Mouse (Mus musculus): ENCODE data around the gene Tspan32. TPM values are rescaled to one million over a fixed set of nuclear protein-coding genes. Genes with fewer than 3 reads are reported as not detected.

Gene Tspan32
- polyA plus RNA-seq, 1 experiment, result 0.10 TPM

- Histone ChIP-seq H3K4me1 (ENCODE audit: control insufficient read depth, insufficient read depth, low read length) (peaks cover 6% of the 10 kb centered on the region), H3K36me3 (ENCODE audit: control insufficient read depth, insufficient read depth, low read length) (no peaks in the 10 kb centered on the region), H3K27ac (ENCODE audit: control insufficient read depth, insufficient read depth, low read depth, low read length) (no peak overlapping the region), H3K27me3 (ENCODE audit: control insufficient read depth, insufficient read depth, low read length) (no peaks in the 10 kb centered on the region), H3K4me3 (ENCODE audit: control insufficient read depth, low read depth, low read length) (no peak overlapping the region)
- TF ChIP-seq POLR2A (IDR thresholded peaks at IDR 0.05; ENCODE audit: control insufficient read depth, low read depth, low read length), result no peak
- TF ChIP-seq CTCF (IDR thresholded peaks at IDR 0.05; ENCODE audit: control insufficient read depth, insufficient read depth, insufficient replicate concordance, low read depth, low read length), result no peak
These were observed 59.4 kb downstream of the Tspan32 start for GRCm38 (mm10) chr7:143064226-143064625.

DNA sequence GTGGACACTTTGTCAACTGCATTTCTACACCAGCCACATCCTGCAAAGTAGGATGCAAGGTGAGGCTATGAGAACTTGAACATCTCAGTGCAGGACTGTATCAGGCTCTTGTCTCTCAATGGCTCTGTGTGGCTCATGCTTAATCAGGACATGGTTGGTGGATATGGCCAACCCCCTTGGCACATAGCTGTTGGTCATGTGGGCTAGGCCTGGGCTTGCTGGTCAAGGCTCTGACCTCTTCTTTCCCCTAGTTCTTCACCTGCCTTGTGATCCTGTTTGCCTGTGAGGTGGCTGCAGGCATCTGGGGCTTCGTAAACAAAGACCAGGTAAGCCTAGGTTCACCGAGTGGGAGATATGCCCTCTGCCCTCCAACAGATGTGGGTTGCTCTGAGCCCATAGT, 60.8 kb downstream of the Tspan32 start:
- H3K36me3 ChIP-seq (ENCODE audit: control insufficient read depth, insufficient read depth, low read length), result no peaks in the 10 kb centered on the region
- H3K27ac ChIP-seq (ENCODE audit: control insufficient read depth, insufficient read depth, low read depth, low read length), result no peak overlapping the region
- no peak overlapping the region for H3K4me3 ChIP-seq (ENCODE audit: control insufficient read depth, low read depth, low read length)
- no peaks in the 10 kb centered on the region for H3K27me3 ChIP-seq (ENCODE audit: control insufficient read depth, insufficient read depth, low read length)
- TF ChIP-seq CTCF (IDR thresholded peaks at IDR 0.05; ENCODE audit: control insufficient read depth, insufficient read depth, insufficient replicate concordance, low read depth, low read length) (no peak), POLR2A (IDR thresholded peaks at IDR 0.05; ENCODE audit: control insufficient read depth, low read depth, low read length) (no peak)
- peaks cover 15% of the 10 kb centered on the region for H3K4me1 ChIP-seq (ENCODE audit: control insufficient read depth, insufficient read depth, low read length)

GRCm38 (mm10) chr7:143067469-143067868, 62.6 kb downstream of the Tspan32 start:
- no peaks in the 10 kb centered on the region for H3K36me3 ChIP-seq (ENCODE audit: control insufficient read depth, insufficient read depth, low read length)
- no peak overlapping the region for H3K4me3 ChIP-seq (ENCODE audit: control insufficient read depth, low read depth, low read length)
- H3K27me3 ChIP-seq (ENCODE audit: control insufficient read depth, insufficient read depth, low read length), result no peaks in the 10 kb centered on the region
- H3K27ac ChIP-seq (ENCODE audit: control insufficient read depth, insufficient read depth, low read depth, low read length), result no peak overlapping the region
- no peak for TF ChIP-seq POLR2A (IDR thresholded peaks at IDR 0.05; ENCODE audit: control insufficient read depth, low read depth, low read length)
- no peak for TF ChIP-seq CTCF (IDR thresholded peaks at IDR 0.05; ENCODE audit: control insufficient read depth, insufficient read depth, insufficient replicate concordance, low read depth, low read length)
- peaks cover 15% of the 10 kb centered on the region for H3K4me1 ChIP-seq (ENCODE audit: control insufficient read depth, insufficient read depth, low read length)

- peak overlapping the region; percentile 94 for H3K4me3 ChIP-seq (ENCODE audit: control insufficient read depth, low read depth, low read length)
- TF ChIP-seq POLR2A (IDR thresholded peaks at IDR 0.05; ENCODE audit: control insufficient read depth, low read depth, low read length) (no peak), CTCF (IDR thresholded peaks at IDR 0.05; ENCODE audit: control insufficient read depth, insufficient read depth, insufficient replicate concordance, low read depth, low read length) (no peak)
These were observed 63.1 kb downstream of the Tspan32 start for GRCm38 (mm10) chr7:143067897-143068296.

GRCm38 (mm10) chr7:143068316-143068881, 63.6 kb downstream of the Tspan32 start:
- Histone ChIP-seq H3K27ac (ENCODE audit: control insufficient read depth, insufficient read depth, low read depth, low read length) (peak overlapping the region; percentile 90), H3K36me3 (ENCODE audit: control insufficient read depth, insufficient read depth, low read length) (no peaks in the 10 kb centered on the region)
- TF ChIP-seq POLR2A (IDR thresholded peaks at IDR 0.05; ENCODE audit: control insufficient read depth, low read depth, low read length) (no peak), CTCF (IDR thresholded peaks at IDR 0.05; ENCODE audit: control insufficient read depth, insufficient read depth, insufficient replicate concordance, low read depth, low read length) (no peak)

More at GRCm38 (mm10) chr7:143067897-143068296, 63.1 kb downstream of the Tspan32 start:
- Histone ChIP-seq H3K36me3 (ENCODE audit: control insufficient read depth, insufficient read depth, low read length) (no peaks in the 10 kb centered on the region), H3K27me3 (ENCODE audit: control insufficient read depth, insufficient read depth, low read length) (no peaks in the 10 kb centered on the region), H3K27ac (ENCODE audit: control insufficient read depth, insufficient read depth, low read depth, low read length) (peak overlapping the region; percentile 90), H3K4me1 (ENCODE audit: control insufficient read depth, insufficient read depth, low read length) (peaks cover 15% of the 10 kb centered on the region)

DNA sequence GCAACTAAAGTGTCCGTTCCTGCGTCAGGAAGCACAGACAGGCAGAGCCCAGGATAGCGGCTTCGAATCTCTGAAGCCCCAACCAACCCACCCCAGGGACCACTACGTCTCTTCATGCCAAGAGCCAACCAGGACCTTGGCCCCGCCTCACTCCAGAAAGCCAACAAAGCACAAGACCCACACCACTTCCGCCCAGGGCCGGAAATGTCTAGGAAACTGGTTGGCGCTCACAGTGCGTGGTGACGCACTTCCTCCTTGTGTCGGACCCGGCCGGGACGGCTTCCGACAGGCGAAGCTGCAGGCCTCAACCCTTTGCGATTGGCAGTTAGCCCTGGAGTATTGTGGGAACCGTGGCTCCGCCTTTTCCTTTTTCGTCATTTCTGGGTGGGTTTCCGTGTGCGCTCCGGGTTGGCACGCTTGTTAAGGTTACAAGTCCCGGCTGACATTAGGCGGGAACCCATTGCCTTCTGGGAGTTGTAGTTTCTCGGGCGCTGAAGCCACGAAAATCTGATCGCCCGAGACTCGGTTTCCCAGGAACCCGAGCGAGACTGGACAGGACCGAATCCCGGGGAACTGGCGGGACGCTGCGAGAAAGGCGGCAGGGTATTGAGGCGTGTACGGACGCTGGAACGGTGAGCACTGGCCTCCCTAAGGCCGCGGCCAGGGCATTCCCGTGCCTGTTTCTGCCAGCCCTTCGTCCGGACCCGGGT, 64.2 kb downstream of the Tspan32 start, which contains the start of gene Tssc4:
Tssc4 (plus strand) TSS at position 368 of the 710 bp plus-strand sequence.
- peak within 1 kb of the TSS; percentile 94 for H3K4me3 ChIP-seq (ENCODE audit: control insufficient read depth, low read depth, low read length)
- H3K27ac ChIP-seq (ENCODE audit: control insufficient read depth, insufficient read depth, low read depth, low read length), result peak within 1 kb of the TSS; percentile 90
- H3K4me1 ChIP-seq (ENCODE audit: control insufficient read depth, insufficient read depth, low read length), result peaks cover 15% of the 10 kb centered on the region
- TF ChIP-seq POLR2A (IDR thresholded peaks at IDR 0.05; ENCODE audit: control insufficient read depth, low read depth, low read length) (peak; percentile 68), CTCF (IDR thresholded peaks at IDR 0.05; ENCODE audit: control insufficient read depth, insufficient read depth, insufficient replicate concordance, low read depth, low read length) (no peak)
- no peaks in the 10 kb centered on the region for H3K36me3 ChIP-seq (ENCODE audit: control insufficient read depth, insufficient read depth, low read length)
- no peaks in the 10 kb centered on the region for H3K27me3 ChIP-seq (ENCODE audit: control insufficient read depth, insufficient read depth, low read length)

More at GRCm38 (mm10) chr7:143068316-143068881, 63.6 kb downstream of the Tspan32 start:
- peaks cover 15% of the 10 kb centered on the region for H3K4me1 ChIP-seq (ENCODE audit: control insufficient read depth, insufficient read depth, low read length)
- peak overlapping the region; percentile 94 for H3K4me3 ChIP-seq (ENCODE audit: control insufficient read depth, low read depth, low read length)
- no peaks in the 10 kb centered on the region for H3K27me3 ChIP-seq (ENCODE audit: control insufficient read depth, insufficient read depth, low read length)

Other genes starting within 250 kb of the Tspan32 start
- 0.22 and 0.28 TPM in 2 replicates for gene Th, start 73.9 kb upstream of the Tspan32 start, polyA plus RNA-seq (2012; rRNA removed)
- 1.0 and 1.2 TPM in 2 replicates for gene Ascl2, start 35.8 kb upstream of the Tspan32 start, polyA plus RNA-seq (2012; rRNA removed)
- 63.3 and 78.4 TPM in 2 replicates for gene Cd81, start 47.7 kb downstream of the Tspan32 start, polyA plus RNA-seq (2012; rRNA removed)
- 43.1 and 43.7 TPM in 2 replicates for gene Tssc4, start 64.2 kb downstream of the Tspan32 start, polyA plus RNA-seq (2012; rRNA removed)
- gene Trpm5, start 89.6 kb downstream of the Tspan32 start, polyA plus RNA-seq (2012; rRNA removed), result 1.1 and 1.5 TPM in 2 replicates
- gene Kcnq1, start 101.3 kb downstream of the Tspan32 start, polyA plus RNA-seq (2012; rRNA removed), result 1.6 and 1.8 TPM in 2 replicates

Measured in testis, adult 2 months (tissue).